Mouse (Mus musculus): ENCODE measurements around the gene Tfap2e.

Gene Tfap2e

DNA sequence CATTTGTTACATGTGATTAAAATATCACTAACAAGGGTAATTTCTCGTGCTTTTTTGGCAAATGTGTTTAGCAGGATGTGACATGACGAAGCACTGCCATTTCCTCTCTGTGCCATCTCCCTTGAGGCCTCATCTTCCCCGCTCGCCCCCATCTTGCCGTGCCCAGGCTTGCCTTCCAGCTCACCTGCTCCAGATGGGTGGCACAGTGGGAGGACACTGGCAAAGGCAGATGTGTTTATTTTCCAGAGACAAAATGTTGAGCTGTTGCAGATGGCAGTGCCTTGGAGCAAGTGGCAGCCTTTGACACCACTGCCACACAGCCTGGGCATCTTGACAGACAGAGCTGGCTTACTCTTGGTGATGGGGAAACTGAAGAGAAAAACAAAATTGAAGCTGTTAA is 43.0 kb downstream of the Tfap2e start:
- Histone ChIP-seq H3K27me3 (ENCODE audit: control insufficient read depth, insufficient read depth, low read length, poor library complexity, severe bottlenecking) (no peaks in the 10 kb centered on the region), H3K36me3 (ENCODE audit: control insufficient read depth, insufficient read depth, low read length, poor library complexity, severe bottlenecking) (peaks cover 2% of the 10 kb centered on the region; the same call in 1 of the 2 replicates)
- no peak for DNase-seq (ENCODE audit: low read depth, low spot score)

DNA sequence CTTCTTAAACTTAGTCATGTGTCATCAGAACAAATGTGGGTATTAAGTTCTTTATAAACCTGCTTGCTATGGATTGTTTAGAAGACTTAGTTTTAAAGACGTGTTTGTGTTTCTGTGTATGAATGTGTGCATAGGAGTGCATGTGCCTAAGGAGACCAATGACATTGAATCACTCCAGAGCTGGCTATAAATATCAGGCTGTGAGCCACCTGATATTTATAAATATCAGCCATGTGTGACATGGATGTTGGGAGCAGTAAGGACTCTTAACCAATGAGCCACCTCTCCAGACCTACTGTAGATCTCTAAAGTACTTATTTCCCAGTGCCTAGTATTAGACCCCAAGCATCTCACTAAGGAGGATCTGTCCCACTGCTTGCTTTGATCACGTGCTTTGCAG is 46.6 kb downstream of the Tfap2e start:
- no peaks in the 10 kb centered on the region for H3K27me3 ChIP-seq (ENCODE audit: control insufficient read depth, insufficient read depth, low read length, poor library complexity, severe bottlenecking)
- no peak for DNase-seq (ENCODE audit: low read depth, low spot score)

DNA sequence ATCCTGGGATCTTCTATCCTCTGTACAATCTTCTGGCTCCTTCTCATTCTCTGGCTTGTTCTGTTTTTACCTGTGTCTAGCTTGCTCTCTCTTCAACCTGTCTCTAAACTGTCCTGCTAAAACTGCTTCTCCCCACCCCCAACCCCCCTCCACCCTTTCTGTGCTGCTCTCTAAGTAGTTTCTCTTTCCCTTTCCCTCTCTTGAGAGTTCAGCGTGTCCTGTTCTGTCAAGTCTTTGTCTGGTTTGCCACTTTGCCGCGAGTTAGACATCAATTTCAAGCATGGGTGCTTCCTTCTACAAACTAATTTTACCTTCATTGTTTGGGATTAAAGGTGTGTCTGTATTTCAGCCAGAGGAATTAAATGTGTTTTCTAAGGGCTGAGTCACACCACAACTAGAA is 53.0 kb downstream of the Tfap2e start:
- Histone ChIP-seq H3K36me3 (ENCODE audit: control insufficient read depth, insufficient read depth, low read length, poor library complexity, severe bottlenecking) (peaks cover 8% of the 10 kb centered on the region), H3K27me3 (ENCODE audit: control insufficient read depth, insufficient read depth, low read length, poor library complexity, severe bottlenecking) (no peaks in the 10 kb centered on the region)
- peak; percentile 16 for DNase-seq (ENCODE audit: low read depth, low spot score)

More for the DNA sequence above, 46.6 kb downstream of the Tfap2e start:
- peaks cover 7% of the 10 kb centered on the region for H3K36me3 ChIP-seq (ENCODE audit: control insufficient read depth, insufficient read depth, low read length, poor library complexity, severe bottlenecking)

DNA sequence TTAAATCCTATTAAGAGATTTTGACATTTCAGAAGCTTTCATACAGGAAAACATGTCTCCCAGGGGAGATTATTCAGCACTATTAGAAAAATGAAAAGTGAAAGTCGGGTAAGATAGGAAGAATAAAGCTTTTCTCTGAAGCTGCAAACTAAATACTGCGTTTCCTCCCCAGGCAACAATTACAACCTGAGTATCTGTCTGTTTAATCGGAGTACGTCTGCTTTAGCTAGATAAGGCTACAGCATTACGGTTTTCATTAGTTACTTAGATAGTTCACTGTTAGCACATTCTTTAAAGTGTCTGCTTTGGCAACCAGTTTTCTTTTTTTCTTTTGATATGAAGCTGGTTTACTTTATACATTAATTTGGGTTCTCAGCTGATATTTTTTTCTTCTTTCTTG is 53.7 kb downstream of the Tfap2e start:
- H3K27me3 ChIP-seq (ENCODE audit: control insufficient read depth, insufficient read depth, low read length, poor library complexity, severe bottlenecking): no peaks in the 10 kb centered on the region
- peaks cover 8% of the 10 kb centered on the region for H3K36me3 ChIP-seq (ENCODE audit: control insufficient read depth, insufficient read depth, low read length, poor library complexity, severe bottlenecking)
- peak; percentile 5 for DNase-seq (ENCODE audit: low read depth, low spot score)

DNA sequence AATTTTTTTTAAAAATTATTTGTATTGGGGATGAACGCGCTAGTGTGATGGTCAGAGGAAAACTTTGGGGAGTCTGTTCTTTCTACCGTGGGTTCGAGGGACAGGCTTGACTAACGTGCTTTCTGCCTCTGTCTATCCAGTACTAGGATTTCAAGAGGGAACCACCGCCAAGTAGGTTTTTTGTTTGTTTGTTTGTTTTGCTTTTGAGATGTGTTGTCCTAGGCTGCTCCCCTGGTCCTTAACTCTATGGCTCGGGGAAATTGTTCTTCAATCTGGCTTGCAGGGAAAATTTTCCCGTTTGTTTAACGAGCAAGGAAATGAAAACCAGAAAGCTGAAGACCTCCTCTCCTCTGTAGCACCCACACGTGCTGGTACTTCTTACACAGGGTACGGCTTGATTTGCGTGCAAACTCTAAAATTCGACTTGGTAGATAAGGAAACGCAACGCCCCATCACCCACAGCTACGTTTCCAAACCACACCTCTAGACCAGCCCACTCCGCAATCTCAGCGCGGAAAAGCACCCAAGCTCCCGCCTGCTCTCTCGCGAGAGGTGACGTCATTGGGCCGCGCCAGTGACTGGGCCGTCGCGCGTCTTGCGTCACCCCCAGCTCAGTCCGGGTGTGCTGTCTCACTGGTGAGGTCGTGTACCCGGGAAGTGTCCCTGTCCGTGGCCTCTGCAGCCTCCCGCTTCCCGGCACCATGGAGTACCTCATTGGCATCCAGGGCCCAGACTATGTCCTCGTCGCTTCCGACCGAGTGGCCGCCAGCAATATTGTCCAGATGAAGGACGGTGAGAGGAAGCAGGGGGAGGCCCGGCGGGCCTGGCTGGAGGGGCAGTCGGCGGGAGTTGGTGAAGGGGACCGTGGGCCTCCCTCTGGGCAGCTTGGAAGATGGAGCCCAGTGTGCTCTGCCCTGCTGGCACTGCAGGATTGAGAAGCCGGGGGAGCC is 58.7 kb downstream of the Tfap2e start, which contains the start of gene Psmb2:
Gene Psmb2 (plus strand): TSS at position 577 of the 950 bp plus-strand sequence.
- Histone ChIP-seq H3K27me3 (ENCODE audit: control insufficient read depth, insufficient read depth, low read length, poor library complexity, severe bottlenecking) (no peaks in the 10 kb centered on the region), H3K36me3 (ENCODE audit: control insufficient read depth, insufficient read depth, low read length, poor library complexity, severe bottlenecking) (no peaks in the 10 kb centered on the region)
- DNase-seq (ENCODE audit: low read depth, low spot score): peak; percentile 99

DNA sequence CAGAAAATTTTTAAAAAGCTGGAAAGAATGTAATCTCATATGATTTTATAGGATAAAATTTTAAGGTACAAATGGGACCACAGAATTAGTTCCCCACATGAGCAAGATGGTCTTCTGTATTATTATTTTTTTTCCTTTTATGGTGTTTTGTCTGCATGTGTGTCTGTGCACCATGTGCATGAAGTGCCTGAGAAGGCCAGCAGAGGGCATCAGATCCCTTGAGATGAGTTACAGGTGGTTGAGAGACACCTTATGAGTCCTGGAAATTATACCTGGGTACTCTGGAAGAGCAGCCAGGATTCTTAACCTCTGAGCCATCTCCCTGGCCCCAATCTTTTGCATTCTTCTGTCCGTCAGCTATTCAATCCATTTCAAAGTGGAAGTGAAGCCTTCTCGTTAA is 69.0 kb downstream of the Tfap2e start:
- Histone ChIP-seq H3K27me3 (ENCODE audit: control insufficient read depth, insufficient read depth, low read length, poor library complexity, severe bottlenecking) (no peaks in the 10 kb centered on the region), H3K36me3 (ENCODE audit: control insufficient read depth, insufficient read depth, low read length, poor library complexity, severe bottlenecking) (no peaks in the 10 kb centered on the region)
- peak; percentile 15 for DNase-seq (ENCODE audit: low read depth, low spot score)

All from splenic B cell, adult 2 months (primary cell).